Comparison of ENCODE assay signal across 23 mouse cellular contexts in genomic region chr4:138029168-138029567, GRCm38 (mm10). TPM values are rescaled to one million over a fixed set of nuclear protein-coding genes. Genes with fewer than 3 reads are reported as not detected.
DNase-seq lines count a peak whose midpoint lies in the region; ATAC-seq and TF ChIP-seq lines count a peak whose summit lies in the region.
"Had no signal": no experiment of that assay in that cellular context is flagged by ENCODE, and none has a peak within 500 bp of the region (broad histone marks: within the 10 kb centered on the region; RNA-seq: fewer than 3 reads in every experiment).

No protein-coding gene starts in this region.

- peak overlapping the region; percentile 44; the same call in 1 of the 2 replicates for H3K27ac ChIP-seq in gastrocnemius, adult 2 months
- H3K27ac ChIP-seq in embryonic facial prominence, embryonic 15.5 days (replicated peaks) = peak overlapping the region; percentile 4; the same call in 1 of the 2 replicates
- no peak overlapping the region for H3K27ac ChIP-seq in forebrain, embryonic 15.5 days (replicated peaks)
- H3K27ac ChIP-seq: embryonic facial prominence, embryonic 12.5 days; forebrain, embryonic 10.5 days; forebrain, embryonic 12.5 days had no signal

- no peaks in the 10 kb centered on the region for H3K9me3 ChIP-seq in embryonic facial prominence, embryonic 15.5 days (replicated peaks)
- no peaks in the 10 kb centered on the region for H3K9me3 ChIP-seq in forebrain, embryonic 15.5 days
- H3K9me3 ChIP-seq: embryonic facial prominence, embryonic 12.5 days; forebrain, embryonic 10.5 days; forebrain, embryonic 12.5 days had no signal

- 62% methylated on average over 6 of the region's 6 CpGs for WGBS in embryonic facial prominence, embryonic 15.5 days
- WGBS in forebrain, embryonic 15.5 days = 82% methylated on average over 6 of the region's 6 CpGs

- H3K36me3 ChIP-seq in embryonic facial prominence, embryonic 15.5 days = peaks cover 53% of the 10 kb centered on the region
- no peaks in the 10 kb centered on the region for H3K36me3 ChIP-seq in forebrain, embryonic 15.5 days

- ATAC-seq in embryonic facial prominence, embryonic 15.5 days (ENCODE audit: insufficient number of reproducible peaks, low FRiP score, low TSS enrichment, low read depth) = no peak
- no peak for ATAC-seq in forebrain, embryonic 15.5 days (replicated peaks)
- ATAC-seq: forebrain, embryonic 14.5 days; forebrain, postnatal 0 days; Patski had no signal

- no peak overlapping the region for H3K4me3 ChIP-seq in gastrocnemius, adult 2 months
- no peak overlapping the region for H3K4me3 ChIP-seq in embryonic facial prominence, embryonic 15.5 days (replicated peaks)
- H3K4me3 ChIP-seq in forebrain, embryonic 15.5 days = no peak overlapping the region
- H3K4me3 ChIP-seq: embryonic facial prominence, embryonic 12.5 days; forebrain, embryonic 10.5 days; forebrain, embryonic 12.5 days had no signal

- no peak for TF ChIP-seq CTCF in gastrocnemius, adult 2 months (IDR thresholded peaks at IDR 0.05)

- H3K9ac ChIP-seq in embryonic facial prominence, embryonic 15.5 days = no peak overlapping the region
- H3K9ac ChIP-seq in forebrain, embryonic 15.5 days (replicated peaks) = no peak overlapping the region
- H3K9ac ChIP-seq: embryonic facial prominence, embryonic 12.5 days; forebrain, embryonic 12.5 days; forebrain, postnatal 0 days had no signal

- intact Hi-C loops in gastrocnemius, adult 2 months (cut with DNase I) = no loop called here

- no peak for DNase-seq in gastrocnemius, adult 2 months
- DNase-seq in gastrocnemius, adult 8-10 months (ENCODE audit: low spot score in 2 of 2) = no peak
- peak; percentile 17 for DNase-seq in Muller cell, postnatal 12 days (ENCODE audit: inconsistent ontology term)
- peak; percentile 79 for DNase-seq in gonadal fat pad, adult 2 months (ENCODE audit: low read depth)
- no peak for DNase-seq in spleen, adult 12 weeks (ENCODE audit: low spot score)
- DNase-seq: adrenal gland, adult 2 months; adrenal gland, postnatal 10 days; adrenal gland, postnatal 25 days; cerebellum, adult 11 months; cerebellum, adult 18-20 months; cerebellum, adult 8-10 months; cerebellum, adult 9-11 months; cerebellum, postnatal 14 days; cerebellum, postnatal 36 days; embryo, embryonic 11 days; forebrain, postnatal 0 days had no signal

- H3K27me3 ChIP-seq in embryonic facial prominence, embryonic 15.5 days = no peaks in the 10 kb centered on the region
- no peaks in the 10 kb centered on the region for H3K27me3 ChIP-seq in forebrain, embryonic 15.5 days
- H3K27me3 ChIP-seq: embryonic facial prominence, embryonic 12.5 days; forebrain, embryonic 12.5 days; Patski had no signal

- no peak overlapping the region for H3K4me2 ChIP-seq in embryonic facial prominence, embryonic 15.5 days (replicated peaks)
- no peak overlapping the region for H3K4me2 ChIP-seq in forebrain, embryonic 15.5 days (replicated peaks)
- H3K4me2 ChIP-seq: embryonic facial prominence, embryonic 12.5 days; forebrain, embryonic 12.5 days had no signal

- peaks cover 4% of the 10 kb centered on the region; the same call in 1 of the 2 replicates for H3K4me1 ChIP-seq in embryonic facial prominence, embryonic 15.5 days
- H3K4me1 ChIP-seq in forebrain, embryonic 15.5 days = no peaks in the 10 kb centered on the region
- H3K4me1 ChIP-seq: embryonic facial prominence, embryonic 12.5 days; forebrain, embryonic 10.5 days; forebrain, embryonic 12.5 days had no signal

RNA-seq across cellular contexts. Expression of gene Eif4g3, which starts 36.3 kb away (rescaled TPM):
- 100 to 1,000 TPM; 108 to 145 TPM for total RNA-seq in gastrocnemius, adult 2 months (2021)
- total RNA-seq in gastrocnemius, adult 8-10 months (2022) = 100 to 1,000 TPM; 115 to 144 (median 123) TPM
- polyA plus RNA-seq in embryonic facial prominence, embryonic 15.5 days (2015; fragmentation: Nextera tagmentation; extraction: Ambion mirVana) = 34.7 and 36.2 TPM in 2 replicates
- polyA plus RNA-seq in gonadal fat pad, adult 2 months (2012; rRNA removed) = 40.9 and 47.4 TPM in 2 replicates
- 48.6 and 49.7 TPM in 2 replicates for polyA plus RNA-seq in forebrain, embryonic 15.5 days (2015; fragmentation: Nextera tagmentation; extraction: Ambion mirVana)

Comparison
In these comparisons a context has a peak if more than half of its experiments do, and no peak if none do; other contexts are left out.
1. DNase-seq: peak in Muller cell, postnatal 12 days (single experiment) and gonadal fat pad, adult 2 months (single experiment); none in gastrocnemius, adult 2 months (single experiment), gastrocnemius, adult 8-10 months (0 of 2) and spleen, adult 12 weeks (single experiment).